Mouse (Mus musculus) gastrocnemius, postnatal 4 days (tissue): ENCODE measurements around the gene Arl11. TPM values are rescaled to one million over a fixed set of nuclear protein-coding genes. Genes with fewer than 3 reads are reported as not detected.
"Not testable (repeated sequence)": the region's sequence is repeated elsewhere in the genome, so short reads cannot be mapped to it uniquely, and the experiment has no call there.

Source experiments
- DNase-seq, 2 experiments: peaks; one replicate each; pipeline ENCODE4 v3.0.0; 2021 to 2022; ENCODE audit warnings: low spot score in 2 of 2, mixed read lengths in 2 of 2
- long read RNA-seq, 2 experiments: library from polyadenylated mRNA; stranded (forward); transcript quantifications; one replicate each; pipeline ENCODE4 v2.0.0; 2021
- total RNA-seq, 2 experiments: library from RNA; stranded (reverse); gene quantifications; 2 replicates each; pipeline ENCODE4 v1.2.3; 2021

The Arl11 gene
- 1 to 10 TPM; 1.1 to 1.4 TPM for total RNA-seq
- long read RNA-seq, experiment 1 = 0 reads
- long read RNA-seq, experiment 2, partial matches to known transcripts = 0 of 2 reads
- long read RNA-seq, experiment 2, other reads (novel, unspliced or antisense) = 0 of 2 reads

- no peak for DNase-seq
Observed at GRCm38 (mm10) chr14:61309593-61309992, at the start of gene Arl11. Gene Arl11 (plus strand): TSS chr14:61309753.

DNA sequence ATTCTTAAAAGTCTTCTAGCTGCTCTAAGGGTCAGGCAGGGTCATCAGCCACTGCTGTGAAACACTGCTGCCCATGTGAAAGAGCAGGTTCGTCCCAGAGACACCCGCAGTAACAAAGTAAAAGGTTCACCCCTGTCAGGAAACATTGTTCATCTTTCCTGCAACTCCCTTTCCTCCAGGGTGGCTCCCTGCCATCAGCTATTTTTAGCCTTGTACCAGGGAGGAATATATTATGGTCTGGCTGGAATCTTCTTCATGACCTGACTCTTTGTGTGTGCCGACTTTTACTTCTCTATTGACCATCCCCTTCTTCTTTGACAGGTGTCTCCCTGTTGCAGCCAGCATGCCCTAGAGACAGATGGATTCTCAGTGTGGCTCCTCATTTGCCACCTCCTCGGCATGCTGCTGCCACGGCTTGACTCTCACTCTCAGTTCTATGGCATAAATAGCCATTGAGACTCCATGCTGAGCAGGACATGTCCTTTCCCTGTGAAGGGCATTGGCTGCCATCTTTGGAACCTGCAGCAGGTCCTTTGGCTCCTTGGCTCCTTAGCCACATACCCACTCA, 41.6 kb upstream of the Arl11 start:
- DNase-seq = no peak

DNA sequence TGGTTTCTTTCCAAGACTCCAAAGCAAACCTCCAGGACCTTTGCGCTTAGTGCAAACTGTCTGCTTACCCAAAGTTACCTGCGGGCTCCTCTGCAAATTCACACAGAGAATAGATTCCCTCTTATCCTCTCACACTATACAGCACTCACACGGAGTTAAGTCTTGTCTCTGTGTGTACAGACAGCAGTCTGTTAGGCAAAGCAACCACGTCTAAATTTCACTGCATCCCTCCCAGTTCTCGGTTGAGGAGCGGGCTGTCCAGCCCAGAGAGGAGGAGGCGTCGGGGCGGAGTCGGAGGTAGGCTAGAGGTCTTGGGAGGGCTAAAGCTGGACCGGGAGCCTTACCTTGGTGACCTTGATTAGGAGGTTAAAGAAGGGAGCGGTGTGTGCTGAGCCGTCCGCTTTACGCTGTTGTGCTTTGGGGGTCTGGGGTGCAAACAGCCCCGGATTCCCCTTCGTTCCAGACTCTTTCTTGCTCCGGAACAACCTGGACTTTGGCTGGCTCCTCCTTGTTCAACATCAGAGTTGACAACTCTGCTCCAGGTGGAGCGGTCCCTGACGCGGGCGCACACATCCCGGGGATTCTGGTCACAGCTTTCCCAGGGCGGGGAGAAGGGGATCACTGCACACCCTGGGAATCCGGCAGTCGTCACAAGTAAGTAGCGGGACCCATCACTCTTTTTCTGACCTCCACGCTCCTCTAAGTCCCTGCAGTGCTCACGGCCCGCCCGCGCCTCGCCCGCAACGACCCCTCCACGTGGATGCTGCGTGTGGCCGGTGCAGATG, 34.9 kb upstream of the Arl11 start:
- DNase-seq = no peak

DNA sequence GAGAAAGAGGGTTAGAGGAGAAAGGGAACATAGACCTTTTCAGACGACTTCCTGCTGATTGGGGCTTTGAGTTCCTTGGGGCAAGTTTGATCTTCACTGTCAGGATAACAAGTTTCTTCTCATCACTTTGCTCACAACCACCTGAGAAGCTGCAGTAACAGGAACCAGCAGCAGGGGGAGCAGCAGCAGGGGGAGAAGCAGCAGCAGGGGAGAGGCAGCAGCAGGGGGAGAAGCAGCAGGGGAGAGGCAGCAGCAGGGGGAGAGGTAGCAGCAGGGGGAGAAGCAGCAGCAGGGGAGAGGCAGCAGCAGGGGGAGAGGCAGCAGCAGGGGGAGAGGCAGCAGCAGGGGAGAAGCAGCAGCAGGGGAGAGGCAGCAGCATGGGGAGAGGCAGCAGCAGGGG, 32.3 kb upstream of the Arl11 start:
- DNase-seq = no peak

- DNase-seq = no peak
Observed at GRCm38 (mm10) chr14:61278676-61279300, 30.8 kb upstream of the Arl11 start.

- no peak for DNase-seq
Observed at GRCm38 (mm10) chr14:61288606-61289286, 20.8 kb upstream of the Arl11 start.

DNA sequence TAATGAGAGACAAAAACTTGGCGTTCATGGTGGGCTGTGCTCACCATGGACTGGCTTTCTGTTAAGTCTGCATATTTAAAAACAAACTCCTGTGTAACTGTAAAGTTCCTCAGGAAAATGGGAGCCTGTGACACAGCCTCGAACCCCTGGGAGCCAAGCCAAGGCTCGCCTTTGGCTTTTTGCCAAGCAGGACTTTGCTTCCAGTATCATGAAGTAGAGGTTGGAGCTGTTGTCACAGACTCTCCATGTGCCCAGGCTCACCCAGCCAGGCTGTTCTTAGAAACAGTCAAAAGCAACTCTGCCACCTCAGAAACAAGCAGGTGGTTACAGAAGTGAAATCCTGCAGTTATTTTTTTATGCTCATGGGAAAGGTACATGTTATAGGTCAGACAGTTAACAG, 18.9 kb upstream of the Arl11 start:
- no peak for DNase-seq

DNA sequence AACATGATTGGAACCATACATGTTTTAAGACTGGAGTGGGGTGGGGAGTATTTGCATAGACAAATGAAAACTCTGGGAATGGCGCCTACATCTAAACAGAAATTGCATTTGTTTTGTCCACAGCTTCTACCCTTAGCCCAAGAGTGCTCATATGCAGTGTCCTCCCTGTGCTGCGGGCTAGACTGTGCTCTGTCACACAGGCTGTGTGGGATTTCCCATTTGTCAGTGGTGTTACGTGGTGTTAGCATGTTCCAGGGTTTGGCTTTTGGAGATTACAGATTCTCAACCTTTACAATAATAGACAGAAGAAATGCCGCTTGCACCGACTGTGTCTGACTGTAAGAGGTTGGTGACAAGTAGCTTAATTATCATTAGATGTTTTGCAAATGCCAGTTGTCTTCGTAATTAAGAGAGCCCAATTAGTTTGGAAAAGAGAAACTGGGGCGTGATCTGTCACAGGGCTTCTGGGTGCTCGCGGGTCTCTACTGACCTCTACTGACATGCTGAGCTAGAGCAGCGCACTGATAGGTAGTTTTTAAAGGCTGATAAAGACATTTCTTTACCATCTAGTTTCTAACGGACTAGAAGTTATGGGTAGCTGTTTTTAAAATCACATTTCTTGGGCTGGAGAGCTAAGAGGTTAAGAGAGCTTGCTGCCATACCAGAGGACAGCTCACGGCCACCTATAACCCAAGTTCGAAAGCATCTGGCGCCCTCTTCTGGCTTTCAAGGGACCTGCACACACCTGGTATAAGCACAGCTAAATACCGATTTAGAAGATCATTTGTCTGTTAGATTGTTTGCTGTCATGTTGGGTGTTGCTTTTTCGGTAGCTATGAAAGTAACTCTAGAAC, 15.4 kb upstream of the Arl11 start:
- peak in 1 of 2 experiments; percentile 62 for DNase-seq

DNA sequence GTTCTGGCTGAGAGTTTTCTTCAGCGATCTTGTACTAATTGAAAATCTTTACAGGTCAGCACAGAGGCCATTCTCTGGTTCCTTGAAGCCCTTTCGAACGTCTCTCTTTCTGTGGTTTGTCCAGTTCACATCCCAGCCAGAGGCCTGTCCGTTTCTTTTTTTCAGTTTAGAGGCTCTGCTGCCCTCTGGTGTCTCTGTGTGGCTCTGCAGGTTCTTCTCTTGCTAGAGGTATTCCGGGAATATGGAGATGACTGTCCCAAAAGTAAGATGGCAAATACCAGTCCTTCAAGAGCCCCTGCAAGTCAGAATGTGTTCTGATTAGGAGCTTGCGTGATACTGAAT, 14.8 kb upstream of the Arl11 start:
- peak in 1 of 2 experiments; percentile 40 for DNase-seq

DNA sequence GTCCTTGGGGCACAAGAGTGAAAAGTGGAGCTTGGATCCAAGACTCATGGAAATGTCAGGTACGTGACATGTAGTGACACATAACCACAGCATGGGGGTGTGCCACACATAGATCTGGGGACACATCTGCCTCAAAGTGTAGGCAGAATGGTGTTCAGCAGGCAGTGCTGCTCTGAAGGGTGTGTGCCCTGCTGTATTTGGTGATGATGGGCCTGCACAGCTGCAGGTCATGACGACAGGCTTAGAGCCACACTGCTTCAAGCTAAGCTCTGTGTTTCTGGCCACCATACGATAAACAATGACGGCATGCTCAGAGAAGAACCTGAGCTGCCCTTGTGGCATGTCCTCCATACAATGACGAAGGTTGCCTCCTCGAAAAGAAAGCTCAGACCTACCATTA, 9.7 kb upstream of the Arl11 start:
- no peak for DNase-seq

DNA sequence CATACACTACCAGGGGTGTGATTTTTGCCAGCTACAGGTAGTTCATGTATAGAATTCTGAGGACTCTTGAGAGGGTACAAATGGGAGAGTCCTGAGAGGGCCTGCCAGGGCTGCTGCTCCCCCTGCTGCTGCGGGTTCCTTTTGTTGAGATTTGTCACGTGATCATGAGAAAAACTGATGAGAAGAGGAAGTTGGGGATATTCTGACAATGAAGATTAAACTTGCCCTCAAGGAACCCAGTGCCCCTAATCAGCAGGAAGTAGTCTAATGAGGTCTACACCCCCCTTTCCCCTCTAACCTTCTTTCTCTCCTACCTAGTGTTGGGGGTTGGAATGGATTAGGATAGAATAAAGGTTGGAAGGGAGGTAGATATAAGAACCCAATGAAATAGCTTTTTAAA, 8.2 kb upstream of the Arl11 start:
- no peak for DNase-seq

DNA sequence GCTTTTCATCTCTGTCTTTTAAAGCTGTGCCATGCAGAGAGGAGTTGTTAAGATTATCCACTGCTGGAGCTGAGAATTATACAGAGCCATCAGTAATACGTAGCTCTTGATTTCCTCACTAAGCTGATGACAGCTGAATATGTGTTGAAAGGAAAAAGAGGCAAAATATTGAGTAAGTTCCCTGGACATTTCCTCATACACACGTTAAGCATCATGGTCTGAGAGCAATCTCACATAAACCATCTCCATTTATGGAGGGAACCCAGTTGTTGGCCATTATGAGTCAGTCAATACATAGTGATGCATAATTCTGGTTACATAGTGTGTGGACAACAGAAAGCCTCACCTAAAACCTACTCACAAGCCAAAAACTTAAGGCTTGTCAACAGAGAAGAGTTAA, 7.1 kb upstream of the Arl11 start:
- DNase-seq = no peak

DNA sequence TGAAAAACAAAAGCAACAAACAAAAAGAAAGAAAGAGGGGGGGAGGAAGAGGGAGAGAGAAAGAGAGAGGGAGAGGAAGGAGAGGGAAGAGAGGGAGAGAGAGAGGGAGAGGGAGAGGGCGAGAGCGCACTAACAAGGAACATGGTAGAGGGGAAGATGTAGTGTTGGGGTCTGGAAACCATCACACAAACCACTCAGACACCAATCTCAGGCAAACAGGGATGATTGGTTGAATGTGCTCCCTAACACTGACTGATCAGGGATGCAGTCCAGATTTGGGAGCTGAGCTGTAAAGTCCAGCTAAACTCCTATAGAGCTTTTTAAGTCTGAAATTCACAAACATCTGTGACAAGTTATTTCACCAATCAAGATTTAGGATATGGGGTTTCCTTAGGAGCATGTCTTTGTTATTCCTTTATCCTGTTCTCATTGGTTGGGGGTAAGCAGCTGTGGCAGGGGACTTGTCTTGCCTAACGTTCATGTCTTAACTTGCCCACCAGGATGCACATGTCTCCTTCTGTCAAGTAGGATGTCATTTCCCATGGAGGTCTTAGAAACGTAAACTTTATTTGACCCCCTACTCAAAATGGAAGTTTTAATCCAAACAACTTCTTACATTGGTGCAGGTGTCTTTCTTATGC, 5.5 kb upstream of the Arl11 start:
- no peak for DNase-seq

DNA sequence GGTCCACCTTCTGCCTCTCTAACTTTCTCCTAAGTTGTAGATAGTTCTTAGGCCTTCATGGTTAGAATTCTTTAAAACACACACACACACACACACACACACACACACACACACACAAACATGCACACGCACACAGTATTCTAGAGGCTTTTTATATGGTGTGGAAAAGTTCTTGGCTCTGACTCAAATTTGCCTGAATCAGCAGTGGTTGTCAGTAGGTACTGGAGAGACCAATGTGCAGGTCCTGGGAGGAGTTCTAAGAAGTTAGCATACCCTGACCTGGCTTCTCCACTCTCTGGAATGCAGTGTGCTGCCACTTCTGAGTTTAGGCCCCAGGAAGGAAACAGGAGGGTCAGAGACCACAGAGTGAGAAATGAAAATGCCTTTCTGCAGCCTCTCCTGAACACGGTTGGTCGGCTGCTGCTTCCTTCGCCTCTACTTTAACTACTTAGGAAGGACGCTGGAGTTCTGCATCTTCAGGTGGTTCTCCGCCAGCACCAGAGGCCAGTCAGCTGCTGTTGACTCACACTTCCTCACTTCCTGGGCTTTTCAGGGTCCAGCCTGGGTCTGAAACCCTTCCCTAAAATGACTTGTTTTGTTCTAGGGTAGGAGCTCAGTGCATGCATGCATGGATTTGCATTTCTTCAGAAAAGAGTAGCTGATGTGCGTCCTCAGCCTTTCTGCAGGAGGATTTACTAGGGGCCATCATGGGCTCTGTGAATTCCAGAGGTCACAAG, 651 bp downstream of the Arl11 start:
- DNase-seq = no peak

DNA sequence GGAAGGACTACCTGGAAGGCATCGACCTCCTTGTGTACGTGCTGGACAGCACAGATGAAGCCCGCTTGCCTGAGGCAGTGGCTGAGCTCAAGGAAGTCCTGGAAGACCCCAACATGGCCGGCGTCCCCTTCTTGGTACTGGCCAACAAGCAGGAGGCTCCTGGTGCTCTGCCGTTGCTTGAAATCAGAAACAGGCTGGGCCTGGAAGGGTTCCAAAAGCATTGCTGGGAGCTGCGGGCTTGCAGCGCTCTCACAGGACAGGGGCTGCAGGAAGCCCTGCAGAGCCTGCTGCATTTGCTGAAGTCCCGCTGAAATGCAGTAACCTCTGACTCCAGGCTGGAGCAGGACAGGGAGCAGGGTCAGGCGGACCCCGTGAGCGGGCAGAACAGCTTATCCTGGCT, 1.4 kb downstream of the Arl11 start:
- DNase-seq = peak in 1 of 2 experiments; percentile 31

- no peak for DNase-seq
Observed at GRCm38 (mm10) chr14:61316861-61317260, 7.3 kb downstream of the Arl11 start.

GRCm38 (mm10) chr14:61320765-61321164, 11.2 kb downstream of the Arl11 start:
- no peak for DNase-seq

- no peak for DNase-seq
Observed at GRCm38 (mm10) chr14:61321200-61321599, 11.6 kb downstream of the Arl11 start.

- DNase-seq = no peak
Observed at GRCm38 (mm10) chr14:61322740-61323139, 13.2 kb downstream of the Arl11 start.

GRCm38 (mm10) chr14:61327007-61327406, 17.5 kb downstream of the Arl11 start:
- not testable (repeated sequence) for DNase-seq
